Mouse (Mus musculus) hindbrain, embryonic 16.5 days (tissue): ENCODE data around the gene Polr2c. TPM values are rescaled to one million over a fixed set of nuclear protein-coding genes. Genes with fewer than 3 reads are reported as not detected.
"Not testable (repeated sequence)": the region's sequence is repeated elsewhere in the genome, so short reads cannot be mapped to it uniquely, and the experiment has no call there.

ENCODE experiments used
- ATAC-seq: fragments of 200-750 bp; cut with Nextera tagmentation; 2 replicates; pipeline ENCODE4 v1.8.0; 2017; ENCODE audit warnings: moderate TSS enrichment, moderate library complexity
- H3K27ac ChIP-seq: fragments of 300-500 bp; sonication (generic); 2 replicates; pipeline ENCODE4 v1.5.1; 2014; ENCODE audit warnings: low read depth, mild to moderate bottlenecking, control low read depth, low read length, moderate library complexity
- H3K27me3 ChIP-seq: fragments of 300-500 bp; sonication (generic); replicated peaks from 2 replicates; pipeline ENCODE4 v1.6.1; 2014; ENCODE audit warnings: low read length; ENCODE audit not compliant: control insufficient read depth, insufficient read depth
- H3K36me3 ChIP-seq: fragments of 300-500 bp; sonication (generic); 2 replicates; pipeline ENCODE4 v1.6.1; 2014; ENCODE audit warnings: mild to moderate bottlenecking, low read length, moderate library complexity, mixed read lengths; ENCODE audit not compliant: control insufficient read depth, insufficient read depth
- H3K4me1 ChIP-seq: fragments of 300-500 bp; sonication (generic); 2 replicates; pipeline ENCODE4 v1.6.1; 2014; ENCODE audit warnings: low read depth, low read length; ENCODE audit not compliant: control insufficient read depth, insufficient read depth
- H3K4me2 ChIP-seq: fragments of 300-500 bp; sonication (generic); 2 replicates; pipeline ENCODE4 v1.6.1; 2014; ENCODE audit warnings: mild to moderate bottlenecking, low read length, control low read depth, moderate library complexity
- H3K4me3 ChIP-seq: fragments of 300-500 bp; sonication (generic); 2 replicates; pipeline ENCODE4 v1.5.1; 2014; ENCODE audit warnings: mild to moderate bottlenecking, low read length, control low read depth, moderate library complexity
- H3K9ac ChIP-seq: fragments of 300-500 bp; sonication (generic); 2 replicates; pipeline ENCODE4 v1.6.1; 2014; ENCODE audit warnings: low read depth, mild to moderate bottlenecking, control low read depth, low read length, moderate library complexity
- H3K9me3 ChIP-seq: fragments of 300-500 bp; sonication (generic); 2 replicates; pipeline ENCODE4 v1.6.1; 2014; ENCODE audit warnings: mild to moderate bottlenecking, low read length, moderate library complexity; ENCODE audit not compliant: control insufficient read depth
- WGBS: fragments of 180-500 bp; shearing (Covaris S2); extraction: QIAGEN DNeasy Blood & Tissue Kit; methylation state at CpG from one replicate; pipeline ENCODE4 v1.1.7; 2014; 5-methylcytosine and 5-hydroxymethylcytosine counted together
- polyA plus RNA-seq: library from polyadenylated mRNA; unstranded; fragments of >200 nt; fragmentation: Nextera tagmentation; extraction: Ambion mirVana; gene quantifications from 2 replicates; pipeline ENCODE4 v1.2.1, GENCODE M21; 2015

Gene Polr2c
- polyA plus RNA-seq, 1 experiment from 2014 or later = 119 TPM

GRCm38 (mm10) chr8:94819671-94820179, 37.5 kb upstream of the Polr2c start:
- Histone ChIP-seq H3K4me2 (no peak overlapping the region), H3K27ac (no peak overlapping the region), H3K36me3 (peaks cover 21% of the 10 kb centered on the region), H3K4me1 (no peaks in the 10 kb centered on the region), H3K9ac (no peak overlapping the region), H3K27me3 (no peaks in the 10 kb centered on the region), H3K9me3 (no peaks in the 10 kb centered on the region), H3K4me3 (no peak overlapping the region)
- 86% methylated on average over 6 of the region's 6 CpGs for WGBS
- no peak for ATAC-seq

GRCm38 (mm10) chr8:94820553-94820952, 36.7 kb upstream of the Polr2c start:
- H3K27ac ChIP-seq = no peak overlapping the region
- no peak for ATAC-seq
- no peaks in the 10 kb centered on the region for H3K27me3 ChIP-seq
- H3K36me3 ChIP-seq = peaks cover 27% of the 10 kb centered on the region
- H3K4me1 ChIP-seq = no peaks in the 10 kb centered on the region
- no peak overlapping the region for H3K4me2 ChIP-seq
- no peaks in the 10 kb centered on the region for H3K9me3 ChIP-seq
- WGBS = 81% methylated on average over 7 of the region's 7 CpGs
- H3K9ac ChIP-seq = no peak overlapping the region
- no peak overlapping the region for H3K4me3 ChIP-seq

- Histone ChIP-seq H3K4me1 (no peaks in the 10 kb centered on the region), H3K9ac (no peak overlapping the region), H3K36me3 (peaks cover 27% of the 10 kb centered on the region), H3K27me3 (no peaks in the 10 kb centered on the region), H3K4me2 (no peak overlapping the region), H3K27ac (no peak overlapping the region), H3K4me3 (no peak overlapping the region), H3K9me3 (no peaks in the 10 kb centered on the region)
- no peak for ATAC-seq
- 83% methylated on average over 2 of the region's 2 CpGs for WGBS
These were observed 35.9 kb upstream of the Polr2c start for GRCm38 (mm10) chr8:94821381-94821780.

DNA sequence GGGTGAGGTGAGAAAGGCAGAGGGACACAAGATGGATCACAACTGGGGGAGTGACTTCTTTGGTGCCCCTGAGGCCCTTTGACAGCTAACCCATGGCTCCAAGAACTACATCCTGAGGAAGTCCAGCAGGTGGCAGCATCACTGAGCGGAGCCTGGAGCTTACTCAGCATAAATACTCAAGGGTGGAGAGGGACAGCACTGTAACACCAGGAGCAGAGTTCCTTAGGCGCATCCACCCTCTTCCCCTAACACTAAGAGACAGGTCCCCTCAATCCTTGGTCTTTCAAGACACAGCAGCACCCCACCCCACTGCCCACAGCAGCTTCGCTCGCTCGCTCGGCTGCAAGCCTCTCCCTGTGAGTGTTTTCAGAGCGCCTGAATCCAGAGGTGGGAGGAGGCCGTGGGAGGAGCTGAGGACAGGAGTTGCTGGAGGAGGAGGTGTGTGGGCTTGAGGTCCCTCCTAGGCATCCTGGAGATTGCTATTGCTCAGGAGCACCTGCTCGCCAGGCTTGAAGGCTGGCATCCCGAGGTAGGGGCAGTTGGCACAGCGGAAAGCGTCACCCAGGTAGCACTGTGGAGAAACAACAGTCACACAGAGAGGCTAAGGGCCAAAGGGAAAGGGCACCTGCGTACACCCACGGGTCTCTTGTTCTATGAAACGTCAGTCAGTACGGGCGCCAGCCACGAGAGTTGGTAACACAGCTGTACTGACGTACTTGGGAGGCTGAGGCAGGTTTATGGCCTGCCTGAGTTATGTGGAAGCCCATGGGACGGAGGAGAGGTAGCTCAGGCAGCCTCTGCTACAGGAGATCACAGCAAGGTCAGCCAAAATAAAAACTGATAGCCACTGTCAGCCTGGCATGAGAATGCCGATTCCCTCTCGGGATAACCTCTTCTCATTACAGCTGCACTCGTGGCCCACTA, 34.4 kb upstream of the Polr2c start:
- 82% methylated on average over 23 of the region's 23 CpGs for WGBS
- Histone ChIP-seq H3K4me2 (no peak overlapping the region), H3K9me3 (no peaks in the 10 kb centered on the region), H3K27me3 (no peaks in the 10 kb centered on the region), H3K4me3 (no peak overlapping the region), H3K4me1 (no peaks in the 10 kb centered on the region), H3K9ac (no peak overlapping the region), H3K36me3 (peaks cover 30% of the 10 kb centered on the region), H3K27ac (no peak overlapping the region)
- ATAC-seq = peak; percentile 51; the same call in 1 of the 2 replicates

- WGBS = 92% methylated on average over 6 of the region's 6 CpGs
- Histone ChIP-seq H3K9ac (no peak overlapping the region), H3K4me1 (no peaks in the 10 kb centered on the region), H3K36me3 (peaks cover 36% of the 10 kb centered on the region), H3K4me2 (no peak overlapping the region), H3K9me3 (no peaks in the 10 kb centered on the region), H3K27ac (no peak overlapping the region), H3K27me3 (no peaks in the 10 kb centered on the region), H3K4me3 (no peak overlapping the region)
- ATAC-seq = no peak
These were observed 32.1 kb upstream of the Polr2c start for GRCm38 (mm10) chr8:94825170-94825569.

- 95% methylated on average over 5 of the region's 5 CpGs for WGBS
- ATAC-seq = no peak
- Histone ChIP-seq H3K27me3 (no peaks in the 10 kb centered on the region), H3K4me1 (no peaks in the 10 kb centered on the region), H3K9ac (no peak overlapping the region), H3K4me2 (no peak overlapping the region), H3K4me3 (no peak overlapping the region), H3K27ac (no peak overlapping the region), H3K36me3 (peaks cover 38% of the 10 kb centered on the region), H3K9me3 (no peaks in the 10 kb centered on the region)
These were observed 31.0 kb upstream of the Polr2c start for GRCm38 (mm10) chr8:94826210-94826609.

- WGBS = 91% methylated on average over 6 of the region's 6 CpGs
- peaks cover 35% of the 10 kb centered on the region for H3K36me3 ChIP-seq
These were observed 29.0 kb upstream of the Polr2c start for GRCm38 (mm10) chr8:94828284-94828683.

GRCm38 (mm10) chr8:94833901-94834405, 23.3 kb upstream of the Polr2c start:
- H3K9me3 ChIP-seq, H3K4me3 ChIP-seq, H3K27ac ChIP-seq, H3K27me3 ChIP-seq, H3K9ac ChIP-seq, ATAC-seq, H3K4me2 ChIP-seq: not testable (repeated sequence)
- peaks cover 13% of the 10 kb centered on the region for H3K36me3 ChIP-seq
- H3K4me1 ChIP-seq = peaks cover 12% of the 10 kb centered on the region
- WGBS = 84% methylated on average over 7 of the region's 7 CpGs

More at GRCm38 (mm10) chr8:94828284-94828683, 29.0 kb upstream of the Polr2c start:
- Histone ChIP-seq H3K4me1 (no peaks in the 10 kb centered on the region), H3K4me2 (no peak overlapping the region), H3K9ac (no peak overlapping the region), H3K27me3 (no peaks in the 10 kb centered on the region), H3K4me3 (no peak overlapping the region), H3K27ac (no peak overlapping the region), H3K9me3 (no peaks in the 10 kb centered on the region)
- no peak for ATAC-seq

DNA sequence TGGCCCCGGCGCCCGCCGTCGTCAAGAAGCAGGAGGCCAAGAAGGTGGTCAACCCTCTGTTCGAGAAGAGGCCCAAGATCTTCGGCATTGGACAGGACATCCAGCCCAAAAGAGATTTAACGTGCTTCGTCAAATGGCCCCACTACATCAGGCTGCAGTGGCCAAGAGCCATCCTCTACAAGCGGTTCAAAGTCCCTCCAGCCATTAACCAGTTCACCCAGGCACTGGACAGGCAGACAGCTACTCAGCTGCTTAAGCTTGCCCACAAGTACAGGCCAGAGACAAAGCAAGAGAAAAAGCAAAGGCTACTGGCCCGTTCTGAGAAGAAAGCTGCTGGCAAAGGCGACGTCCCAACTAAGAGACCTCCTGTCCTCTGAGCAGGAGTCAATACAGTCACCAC, 21.5 kb upstream of the Polr2c start:
- H3K9ac ChIP-seq, H3K36me3 ChIP-seq, H3K4me2 ChIP-seq, H3K27ac ChIP-seq, H3K9me3 ChIP-seq, H3K27me3 ChIP-seq, ATAC-seq, H3K4me3 ChIP-seq: not testable (repeated sequence)
- WGBS = 97% methylated on average over 13 of the region's 13 CpGs
- H3K4me1 ChIP-seq = peaks cover 15% of the 10 kb centered on the region
